Mouse (Mus musculus): ENCODE data around the gene Aldoart1.

The Aldoart1 gene

GRCm38 (mm10) chr4:72852534-72852933 lies at the start of gene Aldoart1:
Gene Aldoart1, minus strand, starts transcription at chr4:72852634.
- no peak for ATAC-seq (ENCODE audit: low TSS enrichment)

- ATAC-seq (ENCODE audit: low TSS enrichment): no peak
These were observed 49.1 kb upstream of the Aldoart1 start for GRCm38 (mm10) chr4:72901566-72901965.

- ATAC-seq (ENCODE audit: low TSS enrichment): no peak
These were observed 13.1 kb upstream of the Aldoart1 start for GRCm38 (mm10) chr4:72865371-72866075.

- no peak for ATAC-seq (ENCODE audit: low TSS enrichment)
These were observed 8.2 kb downstream of the Aldoart1 start for GRCm38 (mm10) chr4:72844276-72844675.

- no peak for ATAC-seq (ENCODE audit: low TSS enrichment)
These were observed 9.4 kb downstream of the Aldoart1 start for GRCm38 (mm10) chr4:72843025-72843424.

GRCm38 (mm10) chr4:72836430-72836829 lies 16.0 kb downstream of the Aldoart1 start:
- ATAC-seq (ENCODE audit: low TSS enrichment): no peak

- no peak for ATAC-seq (ENCODE audit: low TSS enrichment)
These were observed 17.0 kb downstream of the Aldoart1 start for GRCm38 (mm10) chr4:72835400-72835799.

GRCm38 (mm10) chr4:72800816-72801215 lies 51.6 kb downstream of the Aldoart1 start:
- ATAC-seq (ENCODE audit: low TSS enrichment): no peak

All from frontal cortex, adult (tissue).